Mouse (Mus musculus) kidney, embryonic 14.5 days (tissue): Measurements from ENCODE around the gene Fis1. TPM values are rescaled to one million over a fixed set of nuclear protein-coding genes. Genes with fewer than 3 reads are reported as not detected.

Source experiments
- ATAC-seq: fragments of 200-750 bp; cut with Nextera tagmentation; 2 replicates; pipeline ENCODE4 v1.8.0; 2017; ENCODE audit warnings: moderate number of reproducible peaks, mild to moderate bottlenecking, moderate TSS enrichment, moderate library complexity; ENCODE audit not compliant: low FRiP score, low TSS enrichment
- H3K27ac ChIP-seq: fragments of 300-500 bp; sonication (generic); 2 replicates; pipeline ENCODE4 v1.5.1; 2014; ENCODE audit warnings: low read depth, mild to moderate bottlenecking, low read length, moderate library complexity, mixed read lengths
- H3K27me3 ChIP-seq: fragments of 300-500 bp; sonication (generic); 2 replicates; pipeline ENCODE4 v1.6.1; 2014; ENCODE audit warnings: mild to moderate bottlenecking, low read length; ENCODE audit not compliant: control insufficient read depth, insufficient read depth
- H3K36me3 ChIP-seq: fragments of 300-500 bp; sonication (generic); 2 replicates; pipeline ENCODE4 v1.6.1; 2014; ENCODE audit warnings: low read length, mixed read lengths; ENCODE audit not compliant: control insufficient read depth, insufficient read depth
- H3K4me1 ChIP-seq: fragments of 300-500 bp; sonication (generic); 2 replicates; pipeline ENCODE4 v1.6.1; 2014; ENCODE audit warnings: low read length, mixed read lengths; ENCODE audit not compliant: control insufficient read depth, insufficient read depth
- H3K4me2 ChIP-seq: fragments of 300-500 bp; sonication (generic); replicated peaks from 2 replicates; pipeline ENCODE4 v1.6.1; 2014; ENCODE audit warnings: low read depth, mild to moderate bottlenecking, low read length
- H3K4me3 ChIP-seq: fragments of 300-500 bp; sonication (generic); 2 replicates; pipeline ENCODE4 v1.5.1; 2014; ENCODE audit warnings: mild to moderate bottlenecking, low read length
- H3K9ac ChIP-seq: fragments of 300-500 bp; sonication (generic); 2 replicates; pipeline ENCODE4 v1.6.1; 2014; ENCODE audit warnings: low read depth, mild to moderate bottlenecking, low read length, moderate library complexity
- H3K9me3 ChIP-seq: fragments of 300-500 bp; sonication (generic); 2 replicates; pipeline ENCODE4 v1.6.1; 2016; ENCODE audit warnings: low read length; ENCODE audit not compliant: control insufficient read depth
- WGBS: fragments of 180-500 bp; shearing (Covaris S2); extraction: QIAGEN DNeasy Blood & Tissue Kit; methylation state at CpG from one replicate; pipeline ENCODE4 v1.1.7; 2014; 5-methylcytosine and 5-hydroxymethylcytosine counted together
- polyA plus RNA-seq: library from polyadenylated mRNA; unstranded; fragments of >200 nt; fragmentation: Nextera tagmentation; extraction: Ambion mirVana; gene quantifications from 2 replicates; pipeline ENCODE4 v1.2.1, GENCODE M21; 2014

The Fis1 gene
- polyA plus RNA-seq, 1 experiment from 2014 or later: 333 TPM

DNA sequence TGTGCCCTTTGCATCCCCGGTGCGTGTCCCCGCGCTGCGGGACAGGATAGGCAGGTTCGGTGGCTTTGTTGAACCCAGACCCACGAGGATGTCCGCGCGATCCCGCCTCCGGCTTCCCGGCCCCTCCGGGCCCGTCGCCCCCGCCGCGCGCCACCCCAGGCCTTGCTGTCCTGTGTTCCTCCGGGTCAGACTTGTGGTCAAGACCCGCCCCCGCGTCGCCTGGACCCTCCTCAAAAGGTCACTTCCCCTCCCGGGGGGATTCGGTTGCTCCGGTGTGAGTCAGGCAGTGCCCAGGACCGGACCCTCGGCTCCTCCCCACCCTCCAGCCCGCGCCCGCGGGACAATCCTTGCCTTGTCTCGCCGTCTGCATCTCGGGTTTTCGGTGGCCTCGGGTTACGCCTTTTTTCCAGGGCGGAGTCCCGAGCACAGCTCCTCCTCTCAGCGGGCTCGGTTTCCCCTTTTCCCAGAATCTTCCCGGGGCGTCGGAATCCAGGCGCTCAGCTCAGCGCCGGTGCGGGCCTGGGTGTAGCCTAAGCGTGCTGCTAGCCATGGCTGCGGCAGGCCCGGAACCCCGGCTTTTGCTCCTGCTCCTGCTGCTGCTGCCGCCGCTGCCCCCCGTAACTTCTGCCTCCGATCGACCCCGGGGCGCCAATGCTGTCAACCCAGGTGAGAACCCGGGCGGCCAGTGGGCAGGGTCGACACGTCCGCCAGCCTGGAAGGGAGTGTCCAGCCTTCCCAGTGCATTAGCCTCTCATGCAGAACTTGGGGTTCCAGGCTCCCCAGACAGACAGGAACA is 34.3 kb downstream of the Fis1 start:
- no peaks in the 10 kb centered on the region for H3K9me3 ChIP-seq
- peak overlapping the region; percentile 85 for H3K4me3 ChIP-seq
- no peaks in the 10 kb centered on the region for H3K27me3 ChIP-seq
- H3K27ac ChIP-seq: peak overlapping the region; percentile 92
- H3K4me1 ChIP-seq: peaks cover 12% of the 10 kb centered on the region; the same call in 1 of the 2 replicates
- peak; percentile 73 for ATAC-seq
- peaks cover 42% of the 10 kb centered on the region for H3K36me3 ChIP-seq
- H3K9ac ChIP-seq: peak overlapping the region; percentile 90
- H3K4me2 ChIP-seq: peak overlapping the region; percentile 70
- WGBS: 0% methylated on average over 65 of the region's 67 CpGs

DNA sequence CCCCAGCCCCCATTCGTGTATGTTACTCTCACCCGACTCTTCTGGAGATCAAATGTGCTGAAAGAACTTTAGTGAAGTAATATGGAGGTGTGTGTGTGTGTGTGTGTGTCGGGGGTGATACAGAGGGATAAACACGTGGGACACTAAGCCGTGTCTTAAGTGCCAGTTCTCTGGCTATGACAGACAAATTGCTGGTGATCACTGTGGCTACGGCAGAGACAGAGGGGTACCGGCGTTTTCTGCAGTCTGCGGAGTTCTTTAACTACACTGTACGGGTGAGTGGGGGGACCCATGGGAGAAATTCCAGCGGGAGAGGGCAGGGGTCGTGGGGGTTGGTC is 34.8 kb downstream of the Fis1 start, which contains the start of gene Znhit1:
Znhit1 (minus strand) TSS at position 88 of the 338 bp plus-strand sequence.
- Histone ChIP-seq H3K36me3 (peaks cover 42% of the 10 kb centered on the region), H3K9me3 (no peaks in the 10 kb centered on the region), H3K4me2 (peak within 1 kb of the TSS; percentile 70), H3K27me3 (no peaks in the 10 kb centered on the region), H3K27ac (peak within 1 kb of the TSS; percentile 92), H3K4me3 (peak within 1 kb of the TSS; percentile 85), H3K4me1 (peaks cover 12% of the 10 kb centered on the region; the same call in 1 of the 2 replicates), H3K9ac (peak within 1 kb of the TSS; percentile 90)
- 2% methylated on average over 12 of the region's 12 CpGs for WGBS
- peak; percentile 22; the same call in 1 of the 2 replicates for ATAC-seq

DNA sequence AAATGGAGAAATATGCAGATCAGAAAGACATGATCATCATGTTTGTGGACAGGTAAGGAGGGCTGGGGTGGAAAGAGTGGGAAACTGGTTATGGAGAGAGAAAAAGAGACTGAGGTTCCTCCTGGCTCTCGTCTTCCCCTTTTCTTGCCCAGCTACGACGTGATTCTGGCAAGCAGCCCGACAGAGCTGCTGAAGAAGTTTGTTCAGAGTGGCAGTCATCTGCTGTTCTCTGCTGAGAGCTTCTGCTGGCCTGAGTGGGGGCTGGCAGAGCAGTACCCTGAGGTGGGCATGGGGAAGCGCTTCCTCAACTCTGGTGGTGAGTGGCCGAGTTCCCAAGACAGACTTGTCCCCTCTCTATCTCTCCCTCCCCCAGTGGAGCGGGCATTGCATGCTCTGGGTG is 35.3 kb downstream of the Fis1 start:
- 57% methylated on average over 7 of the region's 7 CpGs for WGBS

DNA sequence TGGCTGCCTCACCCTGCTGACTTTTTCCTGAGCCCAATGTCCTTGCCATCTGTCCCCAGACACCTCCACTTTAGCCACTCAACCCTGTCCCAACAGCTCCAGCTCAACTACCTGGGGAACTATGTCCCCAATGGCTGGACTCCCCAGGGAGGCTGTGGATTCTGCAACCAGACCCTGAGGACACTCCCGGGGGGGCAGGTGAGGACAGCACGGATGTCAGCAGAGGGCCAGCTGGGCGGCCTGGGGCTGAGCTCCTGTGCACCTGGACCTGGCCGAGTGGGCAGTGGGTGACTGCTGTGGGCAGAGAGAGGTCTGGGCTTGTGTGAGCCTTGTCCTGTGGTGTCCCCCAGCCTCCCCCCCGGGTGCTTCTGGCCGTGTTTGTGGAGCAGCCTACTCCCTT is 36.7 kb downstream of the Fis1 start:
- ATAC-seq: no peak
- no peak overlapping the region for H3K4me3 ChIP-seq
- H3K27me3 ChIP-seq: no peaks in the 10 kb centered on the region
- no peak overlapping the region; the same call in 1 of the 2 replicates for H3K9ac ChIP-seq
- H3K36me3 ChIP-seq: peaks cover 52% of the 10 kb centered on the region
- no peak overlapping the region for H3K27ac ChIP-seq
- no peaks in the 10 kb centered on the region for H3K9me3 ChIP-seq
- H3K4me1 ChIP-seq: peaks cover 12% of the 10 kb centered on the region; the same call in 1 of the 2 replicates
- 94% methylated on average over 6 of the region's 6 CpGs for WGBS
- H3K4me2 ChIP-seq: no peak overlapping the region

More for the DNA sequence above, 35.3 kb downstream of the Fis1 start:
- Histone ChIP-seq H3K36me3 (peaks cover 44% of the 10 kb centered on the region), H3K9me3 (no peaks in the 10 kb centered on the region), H3K4me3 (peak overlapping the region; percentile 85), H3K9ac (peak overlapping the region; percentile 90; the same call in 1 of the 2 replicates), H3K4me2 (peak overlapping the region; percentile 70), H3K27ac (no peak overlapping the region), H3K4me1 (peaks cover 12% of the 10 kb centered on the region; the same call in 1 of the 2 replicates), H3K27me3 (no peaks in the 10 kb centered on the region)
- ATAC-seq: no peak

DNA sequence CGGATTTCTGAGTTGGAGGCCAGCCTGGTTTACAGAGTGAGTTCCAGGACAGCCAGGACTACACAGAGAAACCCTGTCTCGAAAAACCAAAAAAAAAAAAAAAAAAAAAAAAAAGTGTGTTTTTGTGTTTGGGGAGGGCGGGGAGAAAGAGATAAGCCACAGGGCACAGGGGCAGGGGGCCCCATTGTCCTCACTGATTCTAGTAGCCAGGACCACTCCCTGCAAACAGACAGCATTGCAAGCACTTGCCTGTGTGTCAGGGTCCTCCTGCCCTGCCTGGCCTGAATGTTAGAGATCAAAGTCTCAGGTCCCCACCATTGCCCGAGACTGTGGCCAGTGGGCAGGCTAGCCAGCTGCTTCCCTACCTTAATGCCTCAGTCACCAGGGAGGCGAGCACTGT is 46.4 kb downstream of the Fis1 start:
- no peak overlapping the region for H3K4me3 ChIP-seq
- H3K27me3 ChIP-seq: no peaks in the 10 kb centered on the region
- WGBS: 73% methylated on average over 4 of the region's 5 CpGs
- no peak overlapping the region for H3K27ac ChIP-seq
- H3K4me1 ChIP-seq: no peaks in the 10 kb centered on the region
- no peak for ATAC-seq
- no peak overlapping the region for H3K9ac ChIP-seq
- H3K4me2 ChIP-seq: no peak overlapping the region
- H3K9me3 ChIP-seq: no peaks in the 10 kb centered on the region
- peaks cover 15% of the 10 kb centered on the region for H3K36me3 ChIP-seq

DNA sequence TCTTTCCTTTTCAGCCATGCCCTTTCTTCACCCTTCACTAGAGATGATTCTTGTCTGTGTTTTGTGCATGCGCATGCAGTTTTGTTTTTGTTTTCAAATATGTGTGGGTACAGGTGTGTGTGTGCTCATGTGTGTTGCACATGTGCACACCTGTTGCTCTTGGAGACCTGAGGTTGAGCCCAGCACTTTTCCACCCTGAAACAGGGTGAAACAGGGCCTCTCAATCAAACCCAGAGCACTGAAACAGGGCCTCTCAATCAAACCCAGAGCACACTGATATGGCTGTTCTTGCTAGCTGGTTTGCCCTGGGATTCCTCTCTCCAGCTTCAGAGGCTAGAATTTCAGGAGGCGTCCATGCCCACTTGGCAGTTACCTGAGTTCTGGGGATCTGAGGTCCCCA is 47.5 kb downstream of the Fis1 start:
- Histone ChIP-seq H3K4me2 (no peak overlapping the region), H3K36me3 (peaks cover 3% of the 10 kb centered on the region), H3K27ac (no peak overlapping the region), H3K9ac (no peak overlapping the region), H3K4me1 (no peaks in the 10 kb centered on the region), H3K27me3 (no peaks in the 10 kb centered on the region), H3K4me3 (no peak overlapping the region), H3K9me3 (no peaks in the 10 kb centered on the region)
- ATAC-seq: no peak
- WGBS: 69% methylated on average over 2 of the region's 2 CpGs

DNA sequence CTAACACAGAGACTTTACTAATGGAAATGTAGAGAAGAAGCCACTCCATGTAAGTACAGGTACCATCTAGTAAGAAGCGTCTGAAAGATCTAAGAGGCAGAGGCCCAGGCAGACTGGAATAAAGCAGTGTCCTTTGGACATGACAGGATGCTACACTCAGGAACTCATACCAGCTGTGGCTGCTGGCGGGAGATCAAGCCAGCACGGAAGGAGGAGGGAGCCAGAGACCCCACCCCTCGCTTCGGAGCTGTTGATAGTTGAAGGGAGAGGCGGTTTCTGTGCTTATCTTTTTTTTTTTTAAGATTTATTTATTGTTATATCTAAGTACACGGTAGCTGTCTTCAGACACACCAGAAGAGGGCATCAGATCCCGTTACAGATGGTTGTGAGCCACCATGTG is 54.2 kb downstream of the Fis1 start:
- H3K4me2 ChIP-seq: no peak overlapping the region
- WGBS: 55% methylated on average over 8 of the region's 8 CpGs
- H3K9me3 ChIP-seq: no peaks in the 10 kb centered on the region
- H3K27me3 ChIP-seq: no peaks in the 10 kb centered on the region
- no peaks in the 10 kb centered on the region for H3K36me3 ChIP-seq
- ATAC-seq: no peak
- H3K27ac ChIP-seq: no peak overlapping the region
- H3K4me1 ChIP-seq: no peaks in the 10 kb centered on the region
- H3K4me3 ChIP-seq: no peak overlapping the region
- H3K9ac ChIP-seq: no peak overlapping the region

DNA sequence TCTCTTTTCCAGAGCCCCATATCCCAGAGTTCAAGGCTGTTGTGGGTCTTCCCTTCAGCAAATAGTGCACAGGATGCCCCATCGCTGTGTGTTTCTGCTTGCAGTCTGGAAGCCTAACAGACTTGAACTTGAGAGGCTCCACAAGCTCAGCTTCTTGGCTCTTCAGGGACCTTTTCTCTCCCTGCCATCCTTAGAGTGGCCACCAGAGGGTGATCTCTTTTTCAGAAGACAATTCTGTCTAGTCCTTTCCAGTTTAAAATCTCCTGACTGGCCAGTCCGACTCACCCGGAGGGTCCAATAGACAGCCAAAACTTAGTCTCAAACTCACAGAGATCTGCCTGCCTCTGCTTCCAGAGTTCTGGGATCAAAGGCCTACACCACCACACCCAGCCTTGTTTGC is 56.9 kb downstream of the Fis1 start:
- Histone ChIP-seq H3K4me2 (no peak overlapping the region), H3K27me3 (no peaks in the 10 kb centered on the region), H3K27ac (no peak overlapping the region), H3K9ac (no peak overlapping the region), H3K4me3 (no peak overlapping the region), H3K4me1 (no peaks in the 10 kb centered on the region), H3K9me3 (no peaks in the 10 kb centered on the region), H3K36me3 (no peaks in the 10 kb centered on the region)
- ATAC-seq: no peak
- 35% methylated on average over 3 of the region's 3 CpGs for WGBS

DNA sequence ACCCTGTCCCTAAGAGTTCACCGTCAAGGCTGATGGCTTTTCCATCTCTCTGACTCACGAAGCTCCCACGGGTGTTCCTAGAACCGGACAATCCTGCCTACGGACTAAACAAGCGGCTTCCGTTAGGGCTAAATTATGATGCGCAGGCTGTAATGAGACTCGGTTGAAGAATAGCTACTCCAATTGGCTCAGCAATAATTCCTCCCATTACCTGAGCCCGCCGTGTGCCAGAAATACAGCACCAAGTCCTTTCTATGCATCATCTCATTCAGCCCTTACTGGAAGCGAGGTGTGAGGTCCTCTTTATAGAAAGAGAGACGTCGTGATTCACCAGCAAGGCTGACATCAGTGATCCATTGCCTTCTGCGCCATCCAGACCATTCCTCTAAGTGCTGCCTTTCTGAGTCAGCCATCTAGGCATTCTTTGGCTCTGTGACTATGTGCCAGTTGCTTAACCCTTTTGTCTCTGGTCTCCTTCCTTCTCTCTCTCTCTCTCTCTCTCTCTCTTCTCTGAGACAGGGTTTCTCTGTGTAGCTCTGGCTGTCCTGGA is 59.4 kb downstream of the Fis1 start:
- H3K9ac ChIP-seq: no peak overlapping the region
- 0 out of 2 replicates have a peak, but pooled peaks cover 2% of the 10 kb centered on the region for H3K9me3 ChIP-seq
- 72% methylated on average over 15 of the region's 15 CpGs for WGBS
- H3K27ac ChIP-seq: no peak overlapping the region
- H3K4me1 ChIP-seq: no peaks in the 10 kb centered on the region
- ATAC-seq: no peak
- H3K4me3 ChIP-seq: no peak overlapping the region
- H3K4me2 ChIP-seq: no peak overlapping the region
- H3K27me3 ChIP-seq: no peaks in the 10 kb centered on the region
- no peaks in the 10 kb centered on the region for H3K36me3 ChIP-seq
